Mouse (Mus musculus): ENCODE data around the gene Rhd.

Gene Rhd

GRCm38 (mm10) chr4:134937240-134938176, 73.2 kb downstream of the Rhd start:
- no peak for DNase-seq

GRCm38 (mm10) chr4:134939900-134940299, 75.6 kb downstream of the Rhd start:
- no peak for DNase-seq

- no peak for DNase-seq
Observed at GRCm38 (mm10) chr4:134943758-134944538, 79.6 kb downstream of the Rhd start.

All from kidney, adult 11 months (tissue).